ENCODE assay signal across 24 mouse cellular contexts in genomic region chr7:84254311-84254710, GRCm38 (mm10).
DNase-seq lines count a peak whose midpoint lies in the region; ATAC-seq and TF ChIP-seq lines count a peak whose summit lies in the region.
"Had no signal": no experiment of that assay in that cellular context is flagged by ENCODE, and none has a peak within 500 bp of the region (broad histone marks: within the 10 kb centered on the region; RNA-seq: fewer than 3 reads in every experiment).

No protein-coding gene starts in this region.

- H3K9me3 ChIP-seq in lung, embryonic 14.5 days (ENCODE audit: low read depth, low read length) = no peaks in the 10 kb centered on the region
- no peaks in the 10 kb centered on the region for H3K9me3 ChIP-seq in lung, postnatal 0 days (ENCODE audit: low read length)
- H3K9me3 ChIP-seq in forebrain, postnatal 0 days (ENCODE audit: low read length) = no peaks in the 10 kb centered on the region
- H3K9me3 ChIP-seq: forebrain, embryonic 10.5 days; forebrain, embryonic 13.5 days; heart, embryonic 12.5 days; heart, embryonic 15.5 days; hindbrain, embryonic 10.5 days; hindbrain, embryonic 13.5 days had no signal

- DNase-seq in lung, embryonic 14.5 days = peak; percentile 72
- no peak for DNase-seq in lung, postnatal 14 days
- no peak for DNase-seq in lung, postnatal 0 days (ENCODE audit: low spot score)
- DNase-seq in lung, adult 18-20 months = no peak
- peak; percentile 31 for DNase-seq in lung, postnatal 25 days (ENCODE audit: low spot score)
- no peak for DNase-seq in forebrain, postnatal 0 days
- DNase-seq: adrenal gland, postnatal 10 days; adrenal gland, postnatal 36 days; cerebellum, adult 18-20 months; cerebellum, adult 9-10 months; cerebellum, postnatal 14 days; gastrocnemius, adult 2 months; gastrocnemius, postnatal 14 days; heart, adult 11 months; heart, postnatal 10 days; heart, postnatal 36 days had no signal

- H3K4me3 ChIP-seq in lung, embryonic 14.5 days (ENCODE audit: low read depth, low read length) = no peak overlapping the region
- H3K4me3 ChIP-seq in lung, postnatal 0 days (ENCODE audit: low read depth, low read length) = no peak overlapping the region
- H3K4me3 ChIP-seq in forebrain, postnatal 0 days (ENCODE audit: low read depth, low read length) = no peak overlapping the region
- H3K4me3 ChIP-seq: forebrain, embryonic 10.5 days; forebrain, embryonic 13.5 days; gastrocnemius, adult 2 months; heart, embryonic 12.5 days; heart, embryonic 15.5 days; hindbrain, embryonic 10.5 days; hindbrain, embryonic 13.5 days had no signal

- H3K36me3 ChIP-seq in lung, embryonic 14.5 days (ENCODE audit: insufficient read depth) = 0 out of 2 replicates have a peak, but pooled peaks cover 3% of the 10 kb centered on the region
- H3K36me3 ChIP-seq in lung, postnatal 0 days (ENCODE audit: insufficient read depth, low read length) = no peaks in the 10 kb centered on the region
- H3K36me3 ChIP-seq in forebrain, postnatal 0 days (ENCODE audit: insufficient read depth) = peaks cover 64% of the 10 kb centered on the region
- H3K36me3 ChIP-seq: heart, embryonic 12.5 days; heart, embryonic 15.5 days had no signal

- TF ChIP-seq CTCF in lung, embryonic 14.5 days (IDR thresholded peaks at IDR 0.05; ENCODE audit: low read depth) = no peak
- TF ChIP-seq CTCF in lung, postnatal 0 days (IDR thresholded peaks at IDR 0.05) = no peak
- TF ChIP-seq CTCF in forebrain, postnatal 0 days (IDR thresholded peaks at IDR 0.05; ENCODE audit: low read depth) = no peak

- no peak overlapping the region for H3K4me2 ChIP-seq in lung, embryonic 14.5 days
- no peak overlapping the region for H3K4me2 ChIP-seq in lung, postnatal 0 days (replicated peaks; ENCODE audit: low read depth, low read length)
- no peak overlapping the region for H3K4me2 ChIP-seq in forebrain, postnatal 0 days (ENCODE audit: low read depth)
- H3K4me2 ChIP-seq: forebrain, embryonic 13.5 days; heart, embryonic 12.5 days; heart, embryonic 15.5 days; hindbrain, embryonic 13.5 days had no signal

- WGBS in lung, embryonic 14.5 days = 34% methylated on average over 3 of the region's 3 CpGs
- 38% methylated on average over 3 of the region's 3 CpGs for WGBS in lung, postnatal 0 days
- 63% methylated on average over 3 of the region's 3 CpGs for WGBS in forebrain, postnatal 0 days

- no peaks in the 10 kb centered on the region for H3K27me3 ChIP-seq in lung, embryonic 14.5 days (ENCODE audit: insufficient read depth, low read length)
- no peaks in the 10 kb centered on the region for H3K27me3 ChIP-seq in lung, postnatal 0 days (replicated peaks; ENCODE audit: insufficient read depth, low read length)
- H3K27me3 ChIP-seq in forebrain, postnatal 0 days (ENCODE audit: insufficient read depth, low read length) = no peaks in the 10 kb centered on the region
- H3K27me3 ChIP-seq: forebrain, embryonic 13.5 days; heart, embryonic 12.5 days; heart, embryonic 15.5 days; hindbrain, embryonic 13.5 days had no signal

- H3K4me1 ChIP-seq in lung, embryonic 14.5 days (ENCODE audit: insufficient read depth) = peaks cover 2% of the 10 kb centered on the region; the same call in 1 of the 2 replicates
- no peaks in the 10 kb centered on the region; the same call in 1 of the 2 replicates for H3K4me1 ChIP-seq in lung, postnatal 0 days (ENCODE audit: insufficient read depth, low read depth, low read length)
- H3K4me1 ChIP-seq in forebrain, postnatal 0 days (ENCODE audit: insufficient read depth) = no peaks in the 10 kb centered on the region
- H3K4me1 ChIP-seq: forebrain, embryonic 10.5 days; forebrain, embryonic 13.5 days; heart, embryonic 12.5 days; heart, embryonic 15.5 days; hindbrain, embryonic 10.5 days had no signal

- 0 out of 2 replicates have a peak, but pooled peaks have one; percentile 36 for TF ChIP-seq EP300 in lung, postnatal 0 days (IDR thresholded peaks at IDR 0.05)

- ATAC-seq in lung, embryonic 14.5 days (ENCODE audit: insufficient read depth) = peak; percentile 78
- ATAC-seq in lung, postnatal 0 days = peak; percentile 61
- no peak for ATAC-seq in forebrain, postnatal 0 days
- ATAC-seq: forebrain, embryonic 13.5 days; forebrain, embryonic 16.5 days; hindbrain, embryonic 16.5 days had no signal

- H3K9ac ChIP-seq in lung, embryonic 14.5 days = no peak overlapping the region
- H3K9ac ChIP-seq in lung, postnatal 0 days (replicated peaks; ENCODE audit: low read depth) = no peak overlapping the region
- no peak overlapping the region for H3K9ac ChIP-seq in forebrain, postnatal 0 days
- H3K9ac ChIP-seq: forebrain, embryonic 13.5 days; heart, embryonic 12.5 days; heart, embryonic 15.5 days; hindbrain, embryonic 13.5 days had no signal

- peak overlapping the region; percentile 13 for H3K27ac ChIP-seq in lung, embryonic 14.5 days (ENCODE audit: low read depth)
- H3K27ac ChIP-seq in lung, postnatal 0 days (ENCODE audit: low read length) = no peak overlapping the region
- H3K27ac ChIP-seq in forebrain, postnatal 0 days (ENCODE audit: low read depth, low read length) = no peak overlapping the region
- H3K27ac ChIP-seq: forebrain, embryonic 10.5 days; forebrain, embryonic 13.5 days; gastrocnemius, adult 2 months; heart, embryonic 15.5 days; hindbrain, embryonic 10.5 days; hindbrain, embryonic 13.5 days had no signal

Comparison
In these comparisons a context has a peak if more than half of its experiments do, and no peak if none do; other contexts are left out.
1. DNase-seq: peak in lung, embryonic 14.5 days (single experiment) and lung, postnatal 25 days (single experiment); none in lung, postnatal 14 days (single experiment), lung, postnatal 0 days (single experiment), lung, adult 18-20 months (0 of 2) and forebrain, postnatal 0 days (single experiment).